Mouse (Mus musculus): ENCODE measurements around the gene Olfr541. TPM values are rescaled to one million over a fixed set of nuclear protein-coding genes. Genes with fewer than 3 reads are reported as not detected.

The Olfr541 gene
- polyA plus RNA-seq, 1 experiment from 2014 or later: not detected

DNA sequence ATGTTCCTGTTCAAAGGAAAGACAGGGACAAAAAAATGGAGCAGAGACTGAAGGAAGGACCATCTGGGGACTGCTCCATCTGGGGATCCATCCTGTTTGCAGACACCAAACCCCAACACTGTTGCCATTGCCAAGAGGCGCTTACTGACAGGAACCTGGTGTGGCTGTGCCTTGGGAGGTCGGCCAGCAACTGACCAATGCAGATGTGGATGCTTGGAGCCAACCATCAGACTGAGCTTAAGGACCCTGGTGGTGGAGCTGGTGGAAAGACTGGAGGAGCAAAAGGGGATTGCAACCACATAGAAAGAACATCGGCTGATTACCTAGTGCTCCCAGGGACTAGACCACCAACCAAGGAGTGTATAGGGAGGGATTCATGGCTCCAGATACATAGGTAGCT is 50.3 kb downstream of the Olfr541 start:
- H3K36me3 ChIP-seq: no peaks in the 10 kb centered on the region
- ATAC-seq (ENCODE audit: low FRiP score): no peak
- H3K4me1 ChIP-seq (replicated peaks): no peaks in the 10 kb centered on the region
- WGBS: 90% methylated on average over 3 of the region's 3 CpGs
- no peak overlapping the region for H3K4me3 ChIP-seq
- H3K9me3 ChIP-seq: no peaks in the 10 kb centered on the region
- no peak overlapping the region for H3K4me2 ChIP-seq
- no peak overlapping the region for H3K9ac ChIP-seq
- H3K27me3 ChIP-seq: no peaks in the 10 kb centered on the region
- H3K27ac ChIP-seq: no peak overlapping the region

DNA sequence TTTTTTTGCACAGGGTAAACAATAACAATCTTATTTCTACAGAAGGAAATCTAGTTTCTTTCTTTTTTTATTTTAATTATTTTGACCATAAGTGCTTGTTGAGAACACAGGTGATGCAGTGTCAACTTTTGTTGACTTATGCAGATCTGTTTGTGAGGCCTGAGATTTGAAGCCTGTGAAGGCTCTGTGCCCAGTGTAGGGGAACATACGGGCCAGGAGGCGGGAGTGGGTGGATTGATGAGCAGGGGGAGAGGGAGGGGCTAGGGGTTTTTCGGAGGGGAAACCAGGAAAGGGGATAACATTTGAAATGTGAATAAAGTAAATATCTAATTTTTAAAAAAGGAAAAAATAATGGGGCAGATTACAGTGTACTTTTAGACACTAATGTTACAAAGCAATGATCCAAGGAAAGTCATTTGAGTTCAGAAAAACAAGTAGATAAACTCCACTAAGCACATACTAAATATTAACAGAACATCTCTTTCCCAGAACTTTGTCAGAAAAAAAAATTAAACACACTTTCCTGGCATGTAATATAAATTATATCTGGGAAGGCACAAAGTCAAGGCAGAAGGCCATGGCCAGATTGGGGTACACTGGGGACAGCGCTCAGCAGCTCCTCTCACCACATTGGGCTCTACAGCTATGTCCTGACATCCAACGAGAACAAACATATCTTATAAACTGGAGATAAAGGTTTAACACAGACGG is 51.2 kb downstream of the Olfr541 start:
- Histone ChIP-seq H3K4me1 (replicated peaks) (no peaks in the 10 kb centered on the region), H3K9ac (no peak overlapping the region), H3K27me3 (no peaks in the 10 kb centered on the region), H3K4me3 (no peak overlapping the region), H3K27ac (no peak overlapping the region), H3K9me3 (no peaks in the 10 kb centered on the region), H3K36me3 (no peaks in the 10 kb centered on the region), H3K4me2 (no peak overlapping the region)
- 89% methylated on average over 6 of the region's 6 CpGs for WGBS
- no peak for ATAC-seq (ENCODE audit: low FRiP score)

DNA sequence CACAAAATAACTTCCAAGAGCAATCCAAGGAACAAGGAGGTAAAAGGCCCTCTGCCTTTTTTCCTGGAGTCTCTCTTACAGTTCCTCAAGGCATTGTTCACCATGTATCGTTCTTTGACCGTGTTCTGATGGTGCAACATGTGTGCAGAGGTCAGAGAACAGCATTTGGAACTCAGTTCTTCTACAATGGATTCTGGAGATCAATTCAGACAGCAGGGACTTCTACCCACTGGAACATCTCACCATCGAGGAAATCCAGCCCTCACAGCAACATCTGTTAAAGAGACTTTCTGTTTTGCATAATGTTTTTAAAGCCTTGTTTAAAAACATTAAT is 51.7 kb downstream of the Olfr541 start:
- Histone ChIP-seq H3K4me3 (no peak overlapping the region), H3K36me3 (no peaks in the 10 kb centered on the region), H3K27ac (no peak overlapping the region), H3K4me2 (no peak overlapping the region), H3K9me3 (no peaks in the 10 kb centered on the region), H3K9ac (no peak overlapping the region), H3K27me3 (no peaks in the 10 kb centered on the region), H3K4me1 (replicated peaks) (no peaks in the 10 kb centered on the region)
- ATAC-seq (ENCODE audit: low FRiP score): no peak
- WGBS: 84% methylated on average over 3 of the region's 3 CpGs

DNA sequence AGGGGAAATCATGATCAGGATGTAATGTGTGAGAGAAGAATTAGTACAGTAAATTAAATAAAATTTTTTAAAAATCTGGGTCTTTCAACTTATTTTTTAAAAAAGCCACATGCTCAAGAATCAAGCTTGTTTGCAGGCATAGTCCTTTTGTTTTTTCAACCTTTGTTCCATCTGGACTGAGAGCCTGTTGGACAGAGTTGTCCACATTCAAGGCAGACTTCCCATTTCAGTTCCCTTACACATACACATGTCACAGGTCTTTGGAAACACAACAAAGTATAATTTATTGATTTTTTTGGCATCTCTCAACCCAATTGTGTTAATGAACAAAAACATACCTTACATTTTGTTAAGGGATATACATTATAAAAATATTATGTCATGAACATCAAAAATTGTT is 57.5 kb downstream of the Olfr541 start:
- no peaks in the 10 kb centered on the region for H3K9me3 ChIP-seq
- H3K4me1 ChIP-seq (replicated peaks): no peaks in the 10 kb centered on the region
- H3K36me3 ChIP-seq: no peaks in the 10 kb centered on the region
- H3K4me2 ChIP-seq: no peak overlapping the region
- H3K9ac ChIP-seq: no peak overlapping the region
- ATAC-seq (ENCODE audit: low FRiP score): no peak
- no peak overlapping the region for H3K4me3 ChIP-seq
- no peak overlapping the region for H3K27ac ChIP-seq
- H3K27me3 ChIP-seq: no peaks in the 10 kb centered on the region

Other genes starting within 250 kb of the Olfr541 start
- gene Olfr533, start 233.9 kb upstream of the Olfr541 start, polyA plus RNA-seq (2015; fragmentation: Nextera tagmentation; extraction: Ambion mirVana): not detected in 2 replicates
- not detected in 2 replicates for gene Olfr535, start 213.1 kb upstream of the Olfr541 start, polyA plus RNA-seq (2015; fragmentation: Nextera tagmentation; extraction: Ambion mirVana)
- gene Olfr536, start 189.9 kb upstream of the Olfr541 start, polyA plus RNA-seq (2015; fragmentation: Nextera tagmentation; extraction: Ambion mirVana): not detected in 2 replicates
- not detected in 2 replicates for gene Olfr538, start 129.4 kb upstream of the Olfr541 start, polyA plus RNA-seq (2015; fragmentation: Nextera tagmentation; extraction: Ambion mirVana)
- not detected in 2 replicates for gene Olfr46, start 96.0 kb upstream of the Olfr541 start, polyA plus RNA-seq (2015; fragmentation: Nextera tagmentation; extraction: Ambion mirVana)
- not detected in 2 replicates for gene Olfr61, start 68.3 kb upstream of the Olfr541 start, polyA plus RNA-seq (2015; fragmentation: Nextera tagmentation; extraction: Ambion mirVana)
- not detected in 2 replicates for gene Olfr53, start 50.8 kb upstream of the Olfr541 start, polyA plus RNA-seq (2015; fragmentation: Nextera tagmentation; extraction: Ambion mirVana)
- gene Olfr539, start 37.3 kb upstream of the Olfr541 start, polyA plus RNA-seq (2015; fragmentation: Nextera tagmentation; extraction: Ambion mirVana): not detected in 2 replicates
- gene Olfr45, start 15.3 kb upstream of the Olfr541 start, polyA plus RNA-seq (2015; fragmentation: Nextera tagmentation; extraction: Ambion mirVana): not detected in 2 replicates
- not detected in 2 replicates for gene Cyp2e1, start 66.5 kb downstream of the Olfr541 start, polyA plus RNA-seq (2015; fragmentation: Nextera tagmentation; extraction: Ambion mirVana)
- 0.26 and 0.57 TPM in 2 replicates for gene Syce1, start 90.6 kb downstream of the Olfr541 start, polyA plus RNA-seq (2015; fragmentation: Nextera tagmentation; extraction: Ambion mirVana)
- 24.1 and 26.6 TPM in 2 replicates for gene Zfp941, start 124.9 kb downstream of the Olfr541 start, polyA plus RNA-seq (2015; fragmentation: Nextera tagmentation; extraction: Ambion mirVana)
- gene Urah, start 137.8 kb downstream of the Olfr541 start, polyA plus RNA-seq (2015; fragmentation: Nextera tagmentation; extraction: Ambion mirVana): not detected in 2 replicates
- not detected in 2 replicates for gene Scgb1c1, start 148.3 kb downstream of the Olfr541 start, polyA plus RNA-seq (2015; fragmentation: Nextera tagmentation; extraction: Ambion mirVana)
- not detected in 2 replicates for gene Odf3, start 150.5 kb downstream of the Olfr541 start, polyA plus RNA-seq (2015; fragmentation: Nextera tagmentation; extraction: Ambion mirVana)
- gene Gm45785, start 159.1 kb downstream of the Olfr541 start, polyA plus RNA-seq (2015; fragmentation: Nextera tagmentation; extraction: Ambion mirVana): 0.84 TPM in 1 of 2 replicates, not detected in the other
- gene Ric8a, start 159.7 kb downstream of the Olfr541 start, polyA plus RNA-seq (2015; fragmentation: Nextera tagmentation; extraction: Ambion mirVana): 96.7 and 98.5 TPM in 2 replicates
- 43.3 and 44.0 TPM in 2 replicates for gene Bet1l, start 160.3 kb downstream of the Olfr541 start, polyA plus RNA-seq (2015; fragmentation: Nextera tagmentation; extraction: Ambion mirVana)
- 278 and 284 TPM in 2 replicates for gene Psmd13, start 184.7 kb downstream of the Olfr541 start, polyA plus RNA-seq (2015; fragmentation: Nextera tagmentation; extraction: Ambion mirVana)
- gene Sirt3, start 185.0 kb downstream of the Olfr541 start, polyA plus RNA-seq (2015; fragmentation: Nextera tagmentation; extraction: Ambion mirVana): 41.6 and 45.3 TPM in 2 replicates
- gene Cox8b, start 203.2 kb downstream of the Olfr541 start, polyA plus RNA-seq (2015; fragmentation: Nextera tagmentation; extraction: Ambion mirVana): 0.69 TPM in 1 of 2 replicates, not detected in the other
- 0.09 and 0.12 TPM in 2 replicates for gene Nlrp6, start 223.6 kb downstream of the Olfr541 start, polyA plus RNA-seq (2015; fragmentation: Nextera tagmentation; extraction: Ambion mirVana)
- gene Pgghg, start 244.1 kb downstream of the Olfr541 start, polyA plus RNA-seq (2015; fragmentation: Nextera tagmentation; extraction: Ambion mirVana): 8.8 and 10.4 TPM in 2 replicates

All from hindbrain, embryonic 13.5 days (tissue).